Mouse (Mus musculus) embryonic fibroblast, embryonic 13.5 days (primary cell): ENCODE measurements around the gene Cubn. TPM values are rescaled to one million over a fixed set of nuclear protein-coding genes. Genes with fewer than 3 reads are reported as not detected.

Experiments
- H3K27ac ChIP-seq: 2 replicates; pipeline ENCODE4 v1.5.1; 2012; ENCODE audit warnings: low read length, control low read depth, inconsistent platforms; ENCODE audit not compliant: insufficient read depth
- H3K4me1 ChIP-seq: 2 replicates; pipeline ENCODE4 v1.6.1; 2011; ENCODE audit warnings: low read length; ENCODE audit not compliant: control insufficient read depth, insufficient read depth
- H3K4me3 ChIP-seq: 2 replicates; pipeline ENCODE4 v1.5.1; 2011; ENCODE audit warnings: mild to moderate bottlenecking, control low read depth, low read length; ENCODE audit not compliant: insufficient read depth
- CTCF ChIP-seq: IDR thresholded peaks from 2 replicates; pipeline ENCODE4 v1.5.1; 2011; ENCODE audit warnings: mild to moderate bottlenecking, control low read depth, low read length, moderate library complexity, borderline replicate concordance; ENCODE audit not compliant: insufficient read depth
- POLR2A ChIP-seq: IDR thresholded peaks from 2 replicates; pipeline ENCODE4 v1.6.1; 2011; ENCODE audit warnings: low read depth, mild to moderate bottlenecking, control low read depth, low read length, moderate library complexity
- polyA plus RNA-seq: library from polyadenylated mRNA; stranded (reverse); fragments of >200 nt; gene quantifications from 2 replicates; pipeline ENCODE4 v1.2.4, GENCODE M21; 2011; ENCODE audit warnings: low read depth; ENCODE audit not compliant: missing spikeins, insufficient read length

The Cubn gene
- polyA plus RNA-seq, 1 experiment = 0.81 TPM

DNA sequence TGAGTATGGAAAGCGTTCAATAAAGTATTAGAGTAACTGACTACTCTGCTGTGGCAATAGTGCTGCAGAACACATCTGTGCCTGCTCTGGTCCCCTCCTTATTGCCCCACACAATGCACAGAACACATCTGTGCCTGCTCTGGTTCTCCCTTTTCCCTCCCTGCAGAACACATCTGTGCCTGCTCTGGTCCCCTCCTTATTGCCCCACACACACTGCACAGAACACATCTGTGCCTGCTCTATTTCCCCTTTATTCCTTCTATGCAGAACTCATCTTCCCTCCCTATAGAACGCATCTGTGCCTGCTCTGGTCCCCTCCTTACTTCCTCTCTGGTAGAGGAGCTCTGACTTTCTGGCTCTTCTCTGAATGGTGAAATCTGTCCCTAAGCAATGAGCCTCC is 1.1 kb downstream of the Cubn start:
- TF ChIP-seq CTCF = no peak
- no peak for TF ChIP-seq POLR2A
- H3K27ac ChIP-seq = no peak overlapping the region
- no peak overlapping the region for H3K4me3 ChIP-seq
- peaks cover 8% of the 10 kb centered on the region for H3K4me1 ChIP-seq

DNA sequence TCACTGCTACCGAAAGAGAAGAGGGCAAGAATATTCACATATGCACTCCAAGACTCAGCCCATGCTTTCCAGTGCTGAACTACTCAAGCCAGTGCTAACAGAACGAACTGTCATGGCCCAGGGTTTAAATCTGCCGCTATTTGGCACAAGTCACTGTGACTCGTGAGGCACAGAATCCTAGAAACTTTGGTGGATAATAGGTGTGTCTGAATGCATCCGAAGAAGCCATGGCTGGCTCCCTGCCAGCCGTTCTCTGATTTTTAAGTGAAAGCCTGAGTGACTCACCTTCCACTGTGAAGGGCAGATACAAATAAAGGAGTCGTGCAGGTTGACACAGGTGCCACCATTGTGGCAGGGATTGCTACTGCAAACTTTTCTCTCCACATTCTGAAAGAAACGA is 5.1 kb downstream of the Cubn start:
- Histone ChIP-seq H3K4me1 (peaks cover 7% of the 10 kb centered on the region), H3K27ac (no peak overlapping the region), H3K4me3 (no peak overlapping the region)
- no peak for TF ChIP-seq POLR2A
- no peak for TF ChIP-seq CTCF

DNA sequence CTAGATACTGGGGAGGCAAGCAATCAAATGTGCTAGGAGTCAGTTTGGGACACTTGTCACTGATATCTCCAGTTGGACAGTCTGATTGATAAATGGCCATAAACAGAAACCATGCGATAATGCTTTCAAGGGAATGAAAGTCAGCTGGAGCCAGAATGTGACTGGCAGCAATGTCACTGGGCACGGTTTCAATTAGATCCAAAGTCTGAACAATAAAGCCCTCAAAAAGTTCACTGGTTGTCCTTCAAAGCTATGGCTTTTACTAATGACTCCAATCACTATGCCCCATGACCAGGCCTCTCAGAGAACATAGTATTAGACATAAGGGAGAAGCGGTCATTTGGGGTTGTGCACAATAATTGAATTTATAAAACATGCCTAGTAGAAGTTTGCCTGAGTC is 7.0 kb downstream of the Cubn start:
- no peak overlapping the region for H3K4me3 ChIP-seq
- H3K27ac ChIP-seq = no peak overlapping the region; the same call in 1 of the 2 replicates
- TF ChIP-seq CTCF = no peak
- H3K4me1 ChIP-seq = peaks cover 7% of the 10 kb centered on the region

DNA sequence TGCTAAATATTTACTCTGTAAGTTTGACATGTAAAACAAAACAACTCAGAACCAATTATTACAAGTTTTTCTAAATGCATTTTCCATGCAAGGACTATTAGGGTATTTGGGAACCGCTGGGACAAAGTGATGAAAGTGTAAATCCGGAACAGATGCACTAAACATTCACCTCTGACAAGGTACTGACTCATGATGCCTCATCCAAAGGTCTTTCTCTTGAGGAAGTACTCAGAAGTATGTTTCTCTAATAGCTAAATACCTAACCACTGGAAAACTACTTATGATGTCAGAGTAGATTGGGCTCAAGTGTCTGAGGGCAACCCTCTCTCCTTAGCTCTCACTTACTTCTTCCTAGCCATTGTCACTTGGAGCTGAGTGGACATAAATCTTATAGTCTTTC is 10.9 kb downstream of the Cubn start:
- Histone ChIP-seq H3K27ac (no peak overlapping the region), H3K4me3 (no peak overlapping the region), H3K4me1 (peaks cover 2% of the 10 kb centered on the region)
- TF ChIP-seq POLR2A = no peak
- TF ChIP-seq CTCF = no peak

DNA sequence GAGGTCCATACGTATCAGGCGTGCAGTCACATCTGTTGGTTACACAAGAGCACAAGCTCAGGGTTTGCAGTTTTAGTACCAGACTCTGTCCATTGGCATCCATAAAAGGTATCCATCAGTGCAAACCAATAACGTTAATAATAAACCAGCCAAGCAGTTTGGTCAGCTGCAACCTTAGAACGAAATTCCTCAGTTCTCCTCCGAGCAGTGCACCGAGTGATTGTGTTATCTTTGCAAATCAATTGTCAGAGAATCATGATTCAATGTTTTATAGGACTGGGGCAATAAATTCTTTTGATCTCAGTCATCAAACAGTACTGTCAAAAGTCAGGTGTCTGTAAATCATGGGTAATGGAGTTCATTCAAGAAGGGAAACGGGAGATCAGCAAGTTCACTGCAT is 12.4 kb downstream of the Cubn start:
- H3K4me3 ChIP-seq = no peak overlapping the region
- TF ChIP-seq CTCF (no peak), POLR2A (no peak)
- peaks cover 2% of the 10 kb centered on the region for H3K4me1 ChIP-seq
- H3K27ac ChIP-seq = no peak overlapping the region

DNA sequence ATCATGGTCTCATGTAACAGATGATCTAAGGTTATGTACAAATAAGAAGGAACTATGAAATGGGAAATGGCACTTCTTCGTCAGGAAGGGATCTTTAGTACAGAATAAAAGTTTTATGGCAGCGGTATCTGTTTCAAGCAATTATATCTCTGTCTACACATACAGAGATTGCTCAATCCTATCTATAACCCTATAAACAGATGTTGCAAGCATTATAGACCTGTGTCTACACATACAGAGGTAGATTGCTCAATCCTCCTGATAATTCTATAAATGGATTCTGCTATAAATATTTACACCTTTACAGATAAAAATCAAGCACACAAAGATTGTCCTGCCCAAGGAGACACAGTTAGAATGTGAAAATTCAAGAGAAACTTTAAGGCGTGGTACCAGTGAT is 21.5 kb downstream of the Cubn start:
- H3K4me3 ChIP-seq = no peak overlapping the region
- no peak overlapping the region for H3K27ac ChIP-seq
- 0 out of 2 replicates have a peak, but pooled peaks cover 2% of the 10 kb centered on the region for H3K4me1 ChIP-seq
- TF ChIP-seq CTCF (no peak), POLR2A (no peak)

DNA sequence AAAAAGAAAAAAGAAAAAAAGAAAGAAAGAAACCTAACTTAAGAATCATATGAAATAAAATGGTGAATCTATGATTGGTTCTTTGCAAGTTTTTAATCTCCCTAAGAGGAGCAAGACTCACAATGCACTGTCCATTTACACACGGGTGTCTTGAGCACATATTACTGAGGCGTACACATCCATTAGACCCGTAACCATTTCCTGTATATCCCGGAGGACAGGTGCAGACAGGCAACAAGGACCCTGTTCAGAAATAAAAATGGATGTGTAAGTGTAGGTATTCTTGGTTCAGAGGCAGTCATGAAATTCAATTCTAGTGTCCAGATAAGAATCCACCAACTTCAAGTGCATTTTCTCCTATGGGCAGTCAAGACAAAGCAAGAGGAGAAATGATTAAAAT is 22.0 kb downstream of the Cubn start:
- Histone ChIP-seq H3K27ac (no peak overlapping the region), H3K4me1 (0 out of 2 replicates have a peak, but pooled peaks cover 2% of the 10 kb centered on the region), H3K4me3 (no peak overlapping the region)
- TF ChIP-seq CTCF (no peak), POLR2A (no peak)

DNA sequence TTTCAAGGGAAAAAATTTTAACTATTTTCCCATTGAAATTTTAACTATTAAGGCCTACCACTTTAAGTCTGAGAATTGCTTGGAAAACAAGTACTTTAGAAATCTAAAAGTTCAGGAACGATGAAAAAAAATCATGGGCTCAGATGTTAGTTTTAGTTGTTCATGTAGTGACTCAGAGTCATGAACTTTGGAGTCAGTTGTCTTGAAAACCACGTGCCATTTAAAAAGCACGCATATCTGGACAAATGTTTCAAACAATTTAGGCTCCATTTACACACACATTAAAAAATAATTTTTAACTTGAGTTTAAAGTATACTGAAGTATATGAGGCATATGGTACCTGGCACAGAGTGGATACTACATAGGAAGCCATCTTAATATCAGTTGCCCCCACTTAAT is 24.9 kb downstream of the Cubn start:
- Histone ChIP-seq H3K4me3 (no peak overlapping the region), H3K27ac (peak overlapping the region; percentile 54), H3K4me1 (0 out of 2 replicates have a peak, but pooled peaks cover 2% of the 10 kb centered on the region)
- no peak for TF ChIP-seq CTCF
- no peak for TF ChIP-seq POLR2A

DNA sequence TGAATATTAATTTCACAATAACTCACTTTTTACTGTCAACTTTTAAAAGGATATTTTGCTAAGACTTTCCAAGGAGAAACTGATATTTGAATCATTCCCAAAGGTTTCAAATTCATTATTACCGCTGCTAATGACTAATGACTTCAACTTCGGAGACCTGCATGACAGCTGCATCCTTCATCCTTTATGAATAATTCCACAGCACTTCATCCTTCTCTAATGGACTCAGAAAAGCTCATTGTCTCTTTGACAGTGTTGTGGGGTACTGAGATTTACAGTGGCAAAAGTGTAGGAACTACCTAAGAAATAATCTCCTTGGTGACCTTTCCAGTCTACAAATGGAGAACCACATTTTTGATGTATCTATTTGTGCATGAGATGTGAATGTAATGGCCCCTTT is 33.5 kb downstream of the Cubn start:
- H3K4me1 ChIP-seq = peaks cover 13% of the 10 kb centered on the region
- TF ChIP-seq POLR2A = no peak
- TF ChIP-seq CTCF = no peak
- H3K27ac ChIP-seq = no peak overlapping the region
- H3K4me3 ChIP-seq = no peak overlapping the region

DNA sequence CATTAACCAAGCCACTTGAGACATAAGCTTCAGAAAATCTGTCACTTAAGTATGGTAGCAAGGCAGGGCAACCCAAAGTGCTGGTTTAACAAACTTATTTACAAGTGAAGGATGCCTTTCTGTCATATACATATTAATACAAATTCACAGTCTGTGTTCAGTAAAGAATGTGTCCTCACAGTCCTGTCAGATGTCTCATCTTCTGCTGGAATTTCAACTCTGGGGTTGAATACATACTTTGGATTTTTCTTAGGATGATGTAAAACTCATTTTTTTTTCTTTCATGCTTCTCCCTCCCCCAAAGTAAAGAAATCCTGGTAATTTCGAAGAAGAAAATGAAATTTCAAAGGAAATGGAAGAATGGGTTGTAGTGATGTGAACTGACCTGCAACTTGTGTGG is 34.8 kb downstream of the Cubn start:
- Histone ChIP-seq H3K4me1 (peaks cover 21% of the 10 kb centered on the region), H3K27ac (peak overlapping the region; percentile 52; the same call in 1 of the 2 replicates), H3K4me3 (no peak overlapping the region)
- no peak for TF ChIP-seq CTCF
- TF ChIP-seq POLR2A = no peak
